Mouse (Mus musculus): ENCODE data around the gene Mcm6.

DNA sequence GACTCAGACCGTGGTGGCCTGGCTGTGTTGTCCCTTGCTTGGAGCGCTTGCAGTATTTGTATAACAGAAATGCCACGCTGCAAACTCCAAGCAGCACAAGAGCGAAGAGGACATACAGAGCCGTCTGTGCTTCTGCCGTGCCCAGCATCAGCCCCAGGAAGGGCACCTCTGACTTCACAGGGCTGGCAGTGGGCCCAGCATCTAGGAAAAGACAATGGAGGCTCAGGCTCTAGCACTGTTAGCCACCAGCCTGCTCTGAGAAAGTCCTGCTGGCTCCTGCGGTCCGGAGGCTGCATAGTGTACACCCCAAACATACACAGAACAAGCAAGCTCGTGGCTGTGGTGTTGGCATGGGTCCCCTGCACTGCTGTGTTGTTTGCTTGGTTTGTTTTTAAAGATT, 74.3 kb downstream of the Mcm6 start:
- TF ChIP-seq CTCF (IDR thresholded peaks at IDR 0.05; ENCODE audit: low read depth, low read length) = no peak
- no peak for TF ChIP-seq POLR2A (IDR thresholded peaks at IDR 0.05; ENCODE audit: insufficient read depth, low read length)

All from ES-Bruce4 (cell line).